Mouse (Mus musculus) MEL (cell line): Measurements from ENCODE around the gene Fbxl8. TPM values are rescaled to one million over a fixed set of nuclear protein-coding genes. Genes with fewer than 3 reads are reported as not detected.

Experiments used
- DNase-seq: peaks from one replicate; pipeline ENCODE4 v3.0.0; 2011; ENCODE audit warnings: low read depth, low spot score
- H3K27ac ChIP-seq: 2 replicates; pipeline ENCODE4 v1.5.1; 2012; ENCODE audit warnings: low read depth, mild to moderate bottlenecking, control low read depth, low read length, moderate library complexity; ENCODE audit not compliant: control insufficient read depth
- H3K27me3 ChIP-seq, 2 experiments: fragments of 150-350 bp in 1 of 2; sonication (generic) in 1 of 2; 2 replicates each; pipeline ENCODE4 v1.6.1; 2012; ENCODE audit warnings: low read length in 2 of 2, mild to moderate bottlenecking in 2 of 2, improper control_type of control experiment in 1 of 2, moderate library complexity in 1 of 2; ENCODE audit not compliant: insufficient read depth in 2 of 2, control insufficient read depth in 1 of 2
- H3K36me3 ChIP-seq, 2 experiments: 2 replicates each; pipeline ENCODE4 v1.6.1; 2012 to 2014; ENCODE audit warnings: low read length in 2 of 2, improper control_type of control experiment in 1 of 2, inconsistent platforms in 1 of 2, mild to moderate bottlenecking in 1 of 2; ENCODE audit not compliant: insufficient read depth in 2 of 2, control insufficient read depth in 1 of 2
- H3K4me1 ChIP-seq, 2 experiments: fragments of 150-350 bp in 1 of 2; sonication (generic) in 1 of 2; 2 replicates each; pipeline ENCODE4 v1.6.1; 2012; ENCODE audit warnings: low read length in 2 of 2, improper control_type of control experiment in 1 of 2, mild to moderate bottlenecking in 1 of 2; ENCODE audit not compliant: insufficient read depth in 2 of 2, control insufficient read depth in 1 of 2
- H3K4me3 ChIP-seq, 2 experiments: fragments of 150-350 bp in 1 of 2; sonication (generic) in 1 of 2; 2 replicates each; pipeline ENCODE4 v1.5.1; 2012; ENCODE audit warnings: low read depth in 2 of 2, low read length in 2 of 2, mild to moderate bottlenecking in 2 of 2, moderate library complexity in 2 of 2, control low read depth in 1 of 2, improper control_type of control experiment in 1 of 2; ENCODE audit not compliant: control insufficient read depth in 1 of 2, insufficient read depth in 1 of 2
- H3K79me2 ChIP-seq: 2 replicates; pipeline ENCODE4 v1.6.1; 2012; ENCODE audit warnings: mild to moderate bottlenecking, low read length, moderate library complexity; ENCODE audit not compliant: control insufficient read depth, poor library complexity, insufficient read depth
- H3K9ac ChIP-seq: 2 replicates; pipeline ENCODE4 v1.6.1; 2012; ENCODE audit warnings: low read depth, mild to moderate bottlenecking, control low read depth, low read length, moderate library complexity; ENCODE audit not compliant: control insufficient read depth, poor library complexity, severe bottlenecking
- H3K9me3 ChIP-seq: fragments of 150-350 bp; sonication (generic); replicated peaks from 2 replicates; pipeline ENCODE4 v1.6.1; 2012; ENCODE audit warnings: mild to moderate bottlenecking, low read length, improper control_type of control experiment, moderate library complexity; ENCODE audit not compliant: insufficient read depth
- BHLHE40 ChIP-seq: IDR thresholded peaks from 2 replicates; pipeline ENCODE4 v1.6.1; 2012; ENCODE audit warnings: low read depth, mild to moderate bottlenecking, inconsistent platforms, low read length, improper control_type of control experiment, borderline replicate concordance
- CHD1 ChIP-seq: IDR thresholded peaks from 2 replicates; pipeline ENCODE4 v1.6.1; 2012; ENCODE audit warnings: low read depth, mild to moderate bottlenecking, inconsistent platforms, low read length, improper control_type of control experiment
- E2F4 ChIP-seq: IDR thresholded peaks from 2 replicates; pipeline ENCODE4 v1.6.1; 2011; ENCODE audit warnings: low read depth, low read length, improper control_type of control experiment, borderline replicate concordance
- ELF1 ChIP-seq: IDR thresholded peaks from 2 replicates; pipeline ENCODE4 v1.6.1; 2014; ENCODE audit warnings: low read depth, mild to moderate bottlenecking, inconsistent platforms, low read length, improper control_type of control experiment, moderate library complexity
- GABPA ChIP-seq: IDR thresholded peaks from 2 replicates; pipeline ENCODE4 v1.6.1; 2012; ENCODE audit warnings: low read depth, mild to moderate bottlenecking, inconsistent platforms, low read length, improper control_type of control experiment, moderate library complexity
- HCFC1 ChIP-seq: IDR thresholded peaks from 2 replicates; pipeline ENCODE4 v1.6.1; 2012; ENCODE audit warnings: low read depth, mild to moderate bottlenecking, inconsistent platforms, low read length, improper control_type of control experiment, moderate library complexity
- JUND ChIP-seq: IDR thresholded peaks from 2 replicates; pipeline ENCODE4 v1.6.1; 2011; ENCODE audit warnings: low read depth, mild to moderate bottlenecking, improper control_type of control experiment, low read length
- MAFK ChIP-seq: IDR thresholded peaks from 2 replicates; pipeline ENCODE4 v1.6.1; 2011; ENCODE audit warnings: low read depth, mild to moderate bottlenecking, low read length, improper control_type of control experiment, borderline replicate concordance
- MEF2A ChIP-seq: IDR thresholded peaks from 2 replicates; pipeline ENCODE4 v1.6.1; 2014; ENCODE audit warnings: low read depth, mild to moderate bottlenecking, inconsistent platforms, low read length, improper control_type of control experiment; ENCODE audit not compliant: poor library complexity, insufficient replicate concordance, severe bottlenecking; ENCODE audit errors: extremely low read depth
- MXI1 ChIP-seq: IDR thresholded peaks from 2 replicates; pipeline ENCODE4 v1.6.1; 2011; ENCODE audit warnings: mild to moderate bottlenecking, low read depth, low read length, improper control_type of control experiment
- MYC ChIP-seq: IDR thresholded peaks from 2 replicates; pipeline ENCODE4 v1.6.1; 2011; ENCODE audit warnings: low read depth, mild to moderate bottlenecking, low read length, improper control_type of control experiment, moderate library complexity
- NELFE ChIP-seq: IDR thresholded peaks from 2 replicates; pipeline ENCODE4 v1.6.1; 2011; ENCODE audit warnings: low read depth, low read length, improper control_type of control experiment
- NRF1 ChIP-seq: IDR thresholded peaks from 2 replicates; pipeline ENCODE4 v1.6.1; 2014; ENCODE audit warnings: low read depth, mild to moderate bottlenecking, inconsistent platforms, low read length, improper control_type of control experiment, moderate library complexity; ENCODE audit not compliant: poor library complexity, insufficient read depth, severe bottlenecking
- POLR2A ChIP-seq, 2 experiments: IDR thresholded peaks; 2 replicates each; pipeline ENCODE4 v1.6.1; 2011 to 2012; ENCODE audit warnings: low read length in 2 of 2, mild to moderate bottlenecking in 2 of 2, control low read depth in 1 of 2, improper control_type of control experiment in 1 of 2, low read depth in 1 of 2, moderate library complexity in 1 of 2; ENCODE audit not compliant: control insufficient read depth in 1 of 2, insufficient read depth in 1 of 2, poor library complexity in 1 of 2
- POLR2AphosphoS5 ChIP-seq: IDR thresholded peaks from 2 replicates; pipeline ENCODE4 v1.6.1; 2012; ENCODE audit warnings: low read depth, borderline replicate concordance, mild to moderate bottlenecking, inconsistent platforms, low read length, moderate library complexity, mixed read lengths
- RAD21 ChIP-seq: IDR thresholded peaks from 2 replicates; pipeline ENCODE4 v1.6.1; 2011; ENCODE audit warnings: mild to moderate bottlenecking, low read depth, low read length, improper control_type of control experiment
- TCF12 ChIP-seq: IDR thresholded peaks from 2 replicates; pipeline ENCODE4 v1.6.1; 2014; ENCODE audit warnings: low read depth, mild to moderate bottlenecking, inconsistent platforms, low read length, improper control_type of control experiment, moderate library complexity
- USF2 ChIP-seq, 2 experiments: IDR thresholded peaks; 2 replicates each; pipeline ENCODE4 v1.6.1; 2011 to 2012; ENCODE audit warnings: improper control_type of control experiment in 2 of 2, low read length in 2 of 2, borderline replicate concordance in 1 of 2, inconsistent platforms in 1 of 2, low read depth in 1 of 2, mild to moderate bottlenecking in 1 of 2; ENCODE audit not compliant: insufficient read depth in 1 of 2
- ZKSCAN1 ChIP-seq: IDR thresholded peaks from 2 replicates; pipeline ENCODE4 v1.6.1; 2012; ENCODE audit warnings: low read depth, mild to moderate bottlenecking, inconsistent platforms, low read length, improper control_type of control experiment, moderate library complexity
- polyA plus RNA-seq, 2 experiments: library from polyadenylated mRNA; stranded (reverse) in 1 of 2; unstranded in 1 of 2; fragments of >175 nt in 1 of 2; fragments of >200 nt in 1 of 2; gene quantifications; 2 replicates each; pipeline versions ENCODE4 v1.2.1 to v1.2.4; 2012; ENCODE audit warnings: low replicate concordance in 2 of 2, low read depth in 1 of 2; ENCODE audit not compliant: insufficient read length in 2 of 2, insufficient read depth in 1 of 2, missing spikeins in 1 of 2
- total RNA-seq: library from RNA; depleted of rRNA; stranded (reverse); fragments of 300-350 nt; gene quantifications from 2 replicates; pipeline ENCODE4 v1.2.3, GENCODE M21; 2012

Fbxl8 gene
- total and polyA plus RNA-seq, 3 experiments = 4.1 to 7.2 TPM; not detected in 1

GRCm38 (mm10) chr8:105293405-105293804, 29.0 kb downstream of the Fbxl8 start:
- no peak overlapping the region for H3K9ac ChIP-seq
- H3K36me3 ChIP-seq = peaks cover 0 to 2% of the 10 kb centered on the region in 2 experiments; a peak in 1 of 4 replicates
- TF ChIP-seq POLR2A (IDR thresholded peaks at IDR 0.05; ENCODE audit: control insufficient read depth in 1 of 2, insufficient read depth in 1 of 2, low read depth in 1 of 2, low read length in 2 of 2, poor library complexity in 1 of 2) = no peak
- no peak for TF ChIP-seq BHLHE40
- no peak for TF ChIP-seq GABPA
- TF ChIP-seq E2F4 = no peak
- no peak for TF ChIP-seq POLR2AphosphoS5
- no peak for TF ChIP-seq MXI1
- TF ChIP-seq MYC = no peak
- peaks cover 10% of the 10 kb centered on the region for H3K79me2 ChIP-seq
- no peaks in the 10 kb centered on the region for H3K9me3 ChIP-seq
- no peak for DNase-seq
- peaks cover 3 to 18% of the 10 kb centered on the region in 2 experiments for H3K4me1 ChIP-seq
- no peak overlapping the region for H3K27ac ChIP-seq
- no peaks in the 10 kb centered on the region for H3K27me3 ChIP-seq
- H3K4me3 ChIP-seq = no peak overlapping the region

- H3K9ac ChIP-seq = no peak overlapping the region
- DNase-seq = no peak
- no peaks in the 10 kb centered on the region for H3K27me3 ChIP-seq
- H3K27ac ChIP-seq = no peak overlapping the region
- no peaks in the 10 kb centered on the region for H3K9me3 ChIP-seq
- H3K4me3 ChIP-seq = no peak overlapping the region
- H3K79me2 ChIP-seq = peaks cover 22% of the 10 kb centered on the region
- TF ChIP-seq POLR2A (IDR thresholded peaks at IDR 0.05; ENCODE audit: control insufficient read depth in 1 of 2, insufficient read depth in 1 of 2, low read depth in 1 of 2, low read length in 2 of 2, poor library complexity in 1 of 2) = no peak
- TF ChIP-seq TCF12 = no peak
- TF ChIP-seq BHLHE40 = no peak
- no peak for TF ChIP-seq JUND
- TF ChIP-seq MXI1 = no peak
- peaks cover 0 to 10% of the 10 kb centered on the region in 2 experiments; a peak in 3 of 4 replicates for H3K36me3 ChIP-seq
- peaks cover 5 to 22% of the 10 kb centered on the region in 2 experiments for H3K4me1 ChIP-seq
These were observed 30.3 kb downstream of the Fbxl8 start for GRCm38 (mm10) chr8:105294776-105295175.

GRCm38 (mm10) chr8:105295256-105295655, 30.8 kb downstream of the Fbxl8 start:
- no peak for DNase-seq
- TF ChIP-seq RAD21 (no peak), HCFC1 (no peak), USF2 (IDR thresholded peaks at IDR 0.05; ENCODE audit: borderline replicate concordance in 1 of 2, insufficient read depth in 1 of 2, low read depth in 1 of 2, low read length in 2 of 2) (no peak), MEF2A (no peak), CHD1 (no peak), NELFE (no peak), NRF1 (no peak), ELF1 (no peak), ZKSCAN1 (no peak), MAFK (no peak)
- TF ChIP-seq, all 39 proteins: peak for 0
- no peaks in the 10 kb centered on the region for H3K9me3 ChIP-seq
- H3K9ac ChIP-seq = no peak overlapping the region
- peaks cover 26% of the 10 kb centered on the region for H3K79me2 ChIP-seq
- H3K27ac ChIP-seq = no peak overlapping the region
- H3K4me1 ChIP-seq = peaks cover 9 to 21% of the 10 kb centered on the region in 2 experiments
- peaks cover under 1 to 13% of the 10 kb centered on the region in 2 experiments for H3K36me3 ChIP-seq
- H3K27me3 ChIP-seq = no peaks in the 10 kb centered on the region
- no peak overlapping the region for H3K4me3 ChIP-seq
